Mouse (Mus musculus) T-helper 17 cell (primary cell): Measurements from ENCODE around the gene Cav3.

Experiments used
- in situ Hi-C, 2 experiments: fragments of 300-600 bp; cut with MboI, MseI; formaldehyde crosslinking; loops; 1 replicate in 1 of 2; 2 replicates in 1 of 2; pipeline ENCODE4 v1.15.1; 2025; ENCODE audit warnings: high pct_unique_total_duplicates in 2 of 2

Cav3 gene

DNA sequence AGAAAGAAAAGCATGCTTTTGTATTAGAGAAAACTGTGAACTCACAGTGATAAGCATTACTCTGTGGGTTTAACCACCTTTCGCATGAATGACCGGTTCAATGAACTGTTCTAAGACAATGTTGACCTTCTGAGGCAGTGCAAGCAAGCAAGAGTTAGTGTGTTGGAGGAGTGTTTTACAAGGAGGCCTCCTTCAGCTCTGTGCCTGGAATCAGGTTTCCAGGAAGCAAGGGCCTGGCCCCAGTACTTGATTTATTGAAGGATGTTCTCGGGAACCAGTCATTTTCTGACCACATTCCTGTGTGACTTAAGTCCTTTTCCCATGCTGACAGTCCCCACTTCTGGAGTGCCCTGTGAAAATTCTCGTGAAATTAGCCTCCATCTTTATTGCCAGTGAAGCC is 35.9 kb downstream of the Cav3 start:
- in situ Hi-C loops: no loop called here

- in situ Hi-C loops: no loop called here
Measured at GRCm38 (mm10) chr6:112496291-112497060, 37.2 kb downstream of the Cav3 start.

DNA sequence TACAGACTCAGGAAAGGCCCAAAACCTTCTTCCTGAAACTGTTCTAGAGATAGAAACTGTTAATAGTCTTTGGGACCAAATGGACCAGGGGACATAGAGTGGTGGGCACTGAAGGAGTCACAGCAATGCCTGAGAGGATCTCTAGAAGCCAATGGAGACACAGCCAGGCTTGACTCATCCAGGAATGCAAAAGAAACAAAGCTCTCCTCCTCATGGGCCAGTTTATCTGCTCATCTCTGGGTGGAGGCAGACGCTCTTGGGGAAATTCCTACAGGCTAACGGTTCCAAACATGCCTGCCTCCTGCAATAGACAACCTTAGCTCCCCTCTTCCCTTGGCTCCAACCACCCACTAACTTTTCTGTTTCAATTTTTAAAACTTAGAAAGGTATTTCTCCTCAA is 38.2 kb downstream of the Cav3 start:
- in situ Hi-C loops: no loop called here

DNA sequence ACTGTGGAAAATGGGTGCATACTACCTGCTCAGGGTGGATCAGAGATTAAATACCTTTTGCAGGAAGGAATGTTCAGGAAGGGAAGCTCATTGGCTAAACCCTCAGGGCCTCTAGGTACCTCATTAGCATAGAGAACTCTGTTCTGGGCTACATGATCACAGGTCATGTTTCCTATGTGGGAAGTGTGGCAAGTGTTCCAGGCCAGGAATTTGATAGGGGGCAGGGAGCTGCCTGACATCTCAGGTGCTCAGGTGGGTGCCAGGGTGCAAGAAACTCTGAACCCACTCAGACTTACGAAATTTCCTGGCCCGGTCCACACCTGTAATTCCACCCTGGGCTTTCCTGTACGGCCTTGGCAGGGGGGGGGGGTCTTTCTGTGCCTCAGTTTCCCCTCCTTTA is 39.4 kb downstream of the Cav3 start:
- in situ Hi-C loops: no loop called here

DNA sequence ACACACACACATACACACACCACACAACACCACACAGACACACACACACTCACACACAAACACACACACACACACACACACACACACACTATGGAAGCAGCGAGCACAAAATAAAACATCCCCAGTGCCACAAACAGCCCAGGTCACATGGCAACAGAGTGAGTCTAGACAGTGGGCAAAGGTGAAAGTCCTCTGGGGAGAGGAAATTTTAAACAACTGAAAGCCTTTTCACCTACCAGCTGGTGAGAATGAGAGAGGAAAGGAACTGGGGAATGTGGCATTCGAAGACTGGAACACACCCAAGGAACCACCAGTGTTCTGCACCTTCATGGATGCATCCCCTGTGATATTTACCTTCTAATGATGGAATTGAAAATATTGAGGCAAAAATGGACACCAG is 40.2 kb downstream of the Cav3 start:
- in situ Hi-C loops: no loop called here

DNA sequence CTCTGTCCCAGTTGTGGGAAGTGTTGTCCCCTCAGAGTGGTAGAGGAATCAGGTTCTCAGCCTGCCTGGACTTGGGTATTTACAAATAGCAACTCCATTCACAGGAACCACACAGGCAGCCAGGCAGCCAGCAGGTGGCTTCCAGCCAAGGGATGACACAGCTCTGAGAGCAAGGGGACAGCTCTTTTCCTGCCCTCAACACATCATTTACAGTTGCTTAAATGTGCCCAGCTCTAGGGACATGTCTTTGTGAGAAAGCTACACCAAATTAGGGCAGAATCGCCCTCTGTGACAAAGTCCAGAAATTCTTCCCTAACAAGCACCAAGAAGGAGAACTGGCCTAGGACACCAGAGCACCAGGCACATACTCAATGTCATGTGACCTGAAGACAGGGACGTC is 41.9 kb downstream of the Cav3 start:
- in situ Hi-C loops: no loop called here

DNA sequence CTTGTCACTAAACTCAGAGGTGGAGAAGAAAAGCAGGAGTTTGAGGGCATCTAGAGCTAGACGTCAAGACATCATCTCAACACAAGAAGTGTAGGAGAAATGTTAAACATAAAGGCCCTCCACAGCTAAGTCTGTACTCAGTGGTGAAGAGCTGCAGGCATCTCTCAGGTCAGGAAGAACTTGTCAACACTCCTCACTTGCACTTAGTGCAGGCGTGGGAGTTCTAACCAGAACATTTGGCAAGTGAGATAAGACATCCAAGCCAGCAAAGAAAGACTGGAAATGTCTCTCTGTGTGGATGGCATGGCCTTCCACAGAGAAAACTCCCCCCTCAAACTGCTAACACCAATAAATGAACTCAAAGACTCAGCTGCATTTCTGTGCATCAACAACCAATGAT is 48.3 kb downstream of the Cav3 start:
- in situ Hi-C loops: no loop called here

GRCm38 (mm10) chr6:112509590-112510131 is 50.4 kb downstream of the Cav3 start:
- in situ Hi-C loops: loop anchor here in 1 of 2 experiments (10.0 kb wide), 1 partner anchor 1365 kb away; no protein-coding TSS in a partner anchor

DNA sequence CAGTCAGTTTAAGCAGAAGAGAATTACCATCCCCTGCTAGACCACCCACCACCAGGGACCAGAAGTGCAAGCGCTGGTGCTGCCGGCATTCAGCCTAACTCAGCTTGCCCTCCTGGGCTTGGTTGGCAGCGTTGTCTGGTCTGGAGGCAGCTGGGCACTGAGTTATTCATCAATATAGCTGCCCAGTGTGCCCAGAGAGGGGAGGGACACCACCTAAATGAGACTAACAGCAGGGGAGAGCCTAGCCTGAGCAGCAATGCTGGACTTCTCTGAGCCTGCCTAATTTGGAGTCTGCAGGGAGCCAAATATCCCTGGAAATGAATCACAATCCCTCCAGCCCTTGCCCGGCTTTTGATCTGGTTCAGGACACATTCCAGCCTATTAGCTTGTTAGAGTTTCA is 51.0 kb downstream of the Cav3 start:
- in situ Hi-C loops: loop anchor here in 1 of 2 experiments (10.0 kb wide), 1 partner anchor 1364 kb away; no protein-coding TSS in a partner anchor

GRCm38 (mm10) chr6:112514591-112514990 is 55.3 kb downstream of the Cav3 start:
- in situ Hi-C loops: loop anchor here in 1 of 2 experiments (10.0 kb wide), 1 partner anchor 1360 kb away; no protein-coding TSS in a partner anchor

DNA sequence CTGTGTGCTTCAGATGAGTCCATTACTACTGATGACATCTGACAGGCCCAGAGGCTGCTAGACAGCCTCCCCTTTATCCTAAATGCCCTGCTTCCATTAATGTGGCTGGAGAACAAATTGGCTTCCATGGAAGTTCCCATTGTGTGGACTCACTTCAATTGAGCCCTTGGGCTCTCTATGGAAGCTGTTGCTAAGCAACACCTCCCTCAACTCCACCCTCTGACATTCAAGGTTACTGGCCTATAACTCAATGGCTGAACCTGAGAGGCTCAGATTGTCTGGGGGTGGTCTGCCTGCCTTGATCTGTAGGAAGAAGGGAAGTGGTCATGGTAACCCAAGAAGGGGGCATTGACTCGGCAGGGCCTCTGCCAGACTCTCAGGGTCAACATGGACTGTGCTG is 57.2 kb downstream of the Cav3 start:
- in situ Hi-C loops: loop anchor here in 1 of 2 experiments (10.0 kb wide), 1 partner anchor 1358 kb away; no protein-coding TSS in a partner anchor

DNA sequence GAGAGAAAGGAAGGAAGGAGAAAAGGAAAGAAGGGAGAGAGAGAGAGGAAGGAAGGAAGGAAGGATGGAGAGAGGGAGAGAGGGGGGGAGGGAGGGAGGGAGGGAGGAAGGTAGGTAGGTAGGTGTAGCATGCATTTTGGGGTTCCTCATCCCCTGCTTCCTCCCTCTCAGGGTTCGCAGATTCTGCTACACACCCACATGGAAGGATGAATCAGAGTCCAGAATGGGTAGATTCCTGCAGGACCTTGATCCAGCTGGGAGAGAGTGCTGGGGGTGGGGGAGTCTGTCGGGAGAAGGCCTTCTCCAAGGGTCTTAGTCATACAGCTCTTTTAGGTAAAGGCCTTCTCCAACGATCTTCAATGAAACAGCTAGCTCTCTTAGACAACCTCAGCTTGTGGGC is 58.3 kb downstream of the Cav3 start:
- in situ Hi-C loops: loop anchor here in 1 of 2 experiments (10.0 kb wide), 1 partner anchor 1357 kb away; no protein-coding TSS in a partner anchor

DNA sequence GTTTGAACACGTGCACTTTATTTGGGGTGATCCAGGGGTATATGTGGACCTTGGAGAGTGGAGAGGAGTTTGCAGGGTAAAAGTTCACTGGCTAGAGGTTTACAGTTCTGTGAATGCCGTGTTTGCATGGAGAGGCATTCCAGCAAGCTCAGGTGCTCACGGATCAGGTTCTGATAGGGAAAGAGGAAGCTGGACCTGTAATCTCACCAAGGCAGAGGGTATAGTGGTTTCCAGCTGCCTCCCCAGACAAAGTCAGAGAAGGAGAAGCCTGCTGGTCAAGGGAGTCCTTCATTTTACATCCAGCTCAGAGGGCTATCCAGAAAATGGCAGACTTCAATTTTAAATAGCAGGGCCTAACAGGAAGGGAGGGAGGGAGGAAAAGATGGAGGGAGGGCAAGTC is 58.7 kb downstream of the Cav3 start:
- in situ Hi-C loops: loop anchor here in 1 of 2 experiments (10.0 kb wide), 1 partner anchor 1357 kb away; no protein-coding TSS in a partner anchor
